Mouse (Mus musculus) embryonic facial prominence, embryonic 15.5 days (tissue): ENCODE data around the gene Dcun1d1. TPM values are rescaled to one million over a fixed set of nuclear protein-coding genes. Genes with fewer than 3 reads are reported as not detected.

Experiments
- ATAC-seq: fragments of 200-750 bp; cut with Nextera tagmentation; 2 replicates; pipeline ENCODE4 v1.8.0; 2017; ENCODE audit warnings: low read depth, moderate TSS enrichment; ENCODE audit not compliant: insufficient number of reproducible peaks, low FRiP score, low TSS enrichment
- H3K27ac ChIP-seq: fragments of 300-500 bp; sonication (generic); replicated peaks from 2 replicates; pipeline ENCODE4 v1.5.1; 2015; ENCODE audit warnings: mild to moderate bottlenecking, inconsistent platforms
- H3K27me3 ChIP-seq: fragments of 300-500 bp; sonication (generic); 2 replicates; pipeline ENCODE4 v1.6.1; 2015; ENCODE audit warnings: inconsistent platforms
- H3K36me3 ChIP-seq: fragments of 300-500 bp; sonication (generic); 2 replicates; pipeline ENCODE4 v1.6.1; 2015; ENCODE audit warnings: mild to moderate bottlenecking, inconsistent platforms
- H3K4me1 ChIP-seq: fragments of 300-500 bp; sonication (generic); 2 replicates; pipeline ENCODE4 v1.6.1; 2015; ENCODE audit warnings: inconsistent platforms
- H3K4me2 ChIP-seq: fragments of 300-500 bp; sonication (generic); replicated peaks from 2 replicates; pipeline ENCODE4 v1.6.1; 2015; ENCODE audit warnings: mild to moderate bottlenecking, inconsistent platforms
- H3K4me3 ChIP-seq: fragments of 300-500 bp; sonication (generic); replicated peaks from 2 replicates; pipeline ENCODE4 v1.5.1; 2015; ENCODE audit warnings: mild to moderate bottlenecking, inconsistent platforms
- H3K9ac ChIP-seq: fragments of 300-500 bp; sonication (generic); 2 replicates; pipeline ENCODE4 v1.6.1; 2015; ENCODE audit warnings: inconsistent platforms
- H3K9me3 ChIP-seq: fragments of 300-500 bp; sonication (generic); replicated peaks from 2 replicates; pipeline ENCODE4 v1.6.1; 2016; ENCODE audit warnings: inconsistent platforms
- WGBS: fragments of 180-500 bp; shearing (Covaris S2); methylation state at CpG from one replicate; pipeline ENCODE4 v1.1.7; 2015; 5-methylcytosine and 5-hydroxymethylcytosine counted together
- polyA plus RNA-seq: library from polyadenylated mRNA; unstranded; fragments of >200 nt; fragmentation: Nextera tagmentation; extraction: Ambion mirVana; gene quantifications from 2 replicates; pipeline ENCODE4 v1.2.1, GENCODE M21; 2015

Gene Dcun1d1
- polyA plus RNA-seq, 1 experiment from 2014 or later, result 87.4 TPM

- no peaks in the 10 kb centered on the region for H3K9me3 ChIP-seq
- H3K4me2 ChIP-seq, result no peak overlapping the region
- no peak overlapping the region for H3K4me3 ChIP-seq
- peaks cover 21% of the 10 kb centered on the region for H3K36me3 ChIP-seq
- no peak overlapping the region for H3K27ac ChIP-seq
- no peak overlapping the region for H3K9ac ChIP-seq
- 77% methylated on average over 2 of the region's 2 CpGs for WGBS
- no peaks in the 10 kb centered on the region for H3K27me3 ChIP-seq
- H3K4me1 ChIP-seq, result no peaks in the 10 kb centered on the region
- ATAC-seq, result no peak; the same call in 1 of the 2 replicates
These were observed 39.3 kb downstream of the Dcun1d1 start for GRCm38 (mm10) chr3:35897900-35898299.

- WGBS, result 83% methylated on average over 5 of the region's 5 CpGs
- Histone ChIP-seq H3K4me3 (no peak overlapping the region), H3K27ac (no peak overlapping the region), H3K4me2 (no peak overlapping the region), H3K27me3 (no peaks in the 10 kb centered on the region), H3K9ac (no peak overlapping the region), H3K9me3 (no peaks in the 10 kb centered on the region), H3K36me3 (peaks cover 16% of the 10 kb centered on the region; the same call in 1 of the 2 replicates), H3K4me1 (no peaks in the 10 kb centered on the region)
- no peak for ATAC-seq
These were observed 44.1 kb downstream of the Dcun1d1 start for GRCm38 (mm10) chr3:35893156-35893555.

- no peak for ATAC-seq
- no peak overlapping the region for H3K9ac ChIP-seq
- WGBS, result 91% methylated on average over 4 of the region's 4 CpGs
- no peak overlapping the region for H3K27ac ChIP-seq
- no peaks in the 10 kb centered on the region for H3K4me1 ChIP-seq
- no peaks in the 10 kb centered on the region for H3K27me3 ChIP-seq
- H3K36me3 ChIP-seq, result peaks cover 16% of the 10 kb centered on the region; the same call in 1 of the 2 replicates
- H3K4me3 ChIP-seq, result no peak overlapping the region
- H3K4me2 ChIP-seq, result no peak overlapping the region
- H3K9me3 ChIP-seq, result no peaks in the 10 kb centered on the region
These were observed 46.1 kb downstream of the Dcun1d1 start for GRCm38 (mm10) chr3:35891123-35891522.

- no peaks in the 10 kb centered on the region for H3K4me1 ChIP-seq
- H3K27me3 ChIP-seq, result no peaks in the 10 kb centered on the region
- ATAC-seq, result no peak
- H3K36me3 ChIP-seq, result peaks cover 16% of the 10 kb centered on the region; the same call in 1 of the 2 replicates
- H3K4me3 ChIP-seq, result no peak overlapping the region
- no peaks in the 10 kb centered on the region for H3K9me3 ChIP-seq
- H3K27ac ChIP-seq, result no peak overlapping the region
- 89% methylated on average over 2 of the region's 2 CpGs for WGBS
- no peak overlapping the region for H3K4me2 ChIP-seq
- H3K9ac ChIP-seq, result no peak overlapping the region
These were observed 47.7 kb downstream of the Dcun1d1 start for GRCm38 (mm10) chr3:35889531-35889930.

- H3K4me2 ChIP-seq, result no peak overlapping the region
These were observed 54.0 kb downstream of the Dcun1d1 start for GRCm38 (mm10) chr3:35883267-35883666.

GRCm38 (mm10) chr3:35849326-35849725 is 87.9 kb downstream of the Dcun1d1 start:
- Histone ChIP-seq H3K27me3 (no peaks in the 10 kb centered on the region), H3K4me3 (no peak overlapping the region), H3K4me1 (no peaks in the 10 kb centered on the region), H3K36me3 (peaks cover 7% of the 10 kb centered on the region), H3K4me2 (no peak overlapping the region), H3K9ac (no peak overlapping the region), H3K9me3 (no peaks in the 10 kb centered on the region), H3K27ac (no peak overlapping the region)
- WGBS, result 93% methylated on average over 9 of the region's 9 CpGs
- no peak for ATAC-seq

More at GRCm38 (mm10) chr3:35883267-35883666, 54.0 kb downstream of the Dcun1d1 start:
- H3K9ac ChIP-seq, result no peak overlapping the region
- no peak overlapping the region for H3K27ac ChIP-seq
- H3K36me3 ChIP-seq, result no peaks in the 10 kb centered on the region
- no peaks in the 10 kb centered on the region for H3K27me3 ChIP-seq
- H3K4me3 ChIP-seq, result no peak overlapping the region
- no peak for ATAC-seq
- no peaks in the 10 kb centered on the region for H3K9me3 ChIP-seq
- H3K4me1 ChIP-seq, result no peaks in the 10 kb centered on the region

Other genes with a start within 250 kb of the Dcun1d1 start
- gene Atp11b, start 183.3 kb downstream of the Dcun1d1 start, polyA plus RNA-seq, result 36.4 and 36.8 TPM in 2 replicates
- 31.0 and 32.1 TPM in 2 replicates for gene Mccc1, start 63.2 kb upstream of the Dcun1d1 start, polyA plus RNA-seq
- gene Ccdc144b, start 116.1 kb upstream of the Dcun1d1 start, polyA plus RNA-seq, result not detected in 2 replicates
- 101 and 103 TPM in 2 replicates for gene Acad9, start 128.5 kb upstream of the Dcun1d1 start, polyA plus RNA-seq
- gene D3Ertd254e, start 213.6 kb upstream of the Dcun1d1 start, polyA plus RNA-seq, result 7.1 and 7.5 TPM in 2 replicates